Mouse (Mus musculus) erythroblast, adult 5-6 weeks (primary cell): Measurements from ENCODE around the gene Nck1. TPM values are rescaled to one million over a fixed set of nuclear protein-coding genes. Genes with fewer than 3 reads are reported as not detected.

Source experiments
- ATAC-seq: replicated peaks from 2 replicates; pipeline ENCODE4 v1.8.0; 2016; ENCODE audit warnings: moderate number of reproducible peaks, mild to moderate bottlenecking, moderate TSS enrichment, inconsistent platforms; ENCODE audit not compliant: poor library complexity, low FRiP score, severe bottlenecking
- total RNA-seq, 2 experiments: library from RNA; stranded (forward) in 1 of 2; stranded (reverse) in 1 of 2; fragments of 150-400 nt in 1 of 2; fragments of 200-764, 138-1000 nt in 1 of 2; gene quantifications; 2 replicates each; pipeline versions ENCODE4 v1.2.3 to v1.2.4; 2015 to 2017; ENCODE audit warnings: low replicate concordance in 2 of 2

Gene Nck1
- total RNA-seq, 2 experiments from 2014 or later: 5.2 to 9.5 TPM

- ATAC-seq: peak; percentile 5; the same call in 1 of the 2 replicates
Measured at GRCm38 (mm10) chr9:100544948-100545714, 803 bp downstream of the Nck1 start.

- ATAC-seq: no peak; the same call in 1 of the 2 replicates
Measured at GRCm38 (mm10) chr9:100535618-100536262, 10.2 kb downstream of the Nck1 start.

DNA sequence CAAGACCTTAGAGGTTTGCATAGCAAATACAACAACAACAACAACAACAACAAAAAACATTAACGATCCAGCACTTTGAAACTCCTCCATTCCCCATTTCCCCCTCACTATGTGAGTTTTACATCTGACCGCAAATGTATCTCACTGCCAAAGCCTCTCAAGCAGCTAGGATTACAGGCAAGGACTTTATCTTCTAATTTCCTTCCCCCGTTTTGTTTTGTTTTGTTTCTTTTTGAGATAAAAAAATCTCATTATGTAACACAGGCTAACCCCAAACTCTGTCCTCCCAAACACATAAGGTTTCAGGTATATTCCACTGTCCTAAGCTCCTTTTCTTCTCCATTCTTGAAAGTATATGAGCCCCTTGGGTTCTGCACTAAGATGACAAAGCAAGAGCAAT, 11.2 kb downstream of the Nck1 start:
- ATAC-seq: no peak

DNA sequence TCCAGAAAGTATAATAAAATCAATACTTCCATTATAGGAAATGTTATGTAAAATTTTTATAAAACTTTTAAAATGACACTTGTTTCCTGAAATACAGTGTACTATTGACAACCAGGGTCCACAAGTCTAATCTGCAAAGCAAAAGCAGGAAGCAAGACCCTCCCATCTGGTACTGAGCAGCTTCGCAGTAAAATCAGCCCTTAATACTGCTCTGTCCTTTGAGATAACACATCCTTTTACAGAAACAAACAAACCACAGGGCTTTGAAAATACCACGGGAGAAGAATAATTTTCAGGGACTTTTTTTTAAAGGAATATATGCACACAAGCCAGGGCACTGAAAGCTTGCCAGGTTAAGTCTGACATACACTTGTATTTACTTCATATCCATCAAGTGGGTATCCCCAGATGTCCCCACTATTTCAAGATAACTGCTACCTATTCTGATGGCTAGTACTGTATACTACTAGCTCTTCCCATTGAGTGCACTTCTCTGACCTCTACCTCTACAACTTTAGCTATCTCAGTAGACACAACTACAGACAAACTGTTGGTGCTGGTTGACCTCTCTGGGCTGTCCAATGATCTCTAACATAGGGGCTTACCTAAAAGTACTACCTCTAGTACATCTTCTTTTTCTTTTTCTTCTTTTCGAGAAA, 13.0 kb downstream of the Nck1 start:
- ATAC-seq: no peak

- no peak for ATAC-seq
Measured at GRCm38 (mm10) chr9:100531296-100531695, 14.6 kb downstream of the Nck1 start.

DNA sequence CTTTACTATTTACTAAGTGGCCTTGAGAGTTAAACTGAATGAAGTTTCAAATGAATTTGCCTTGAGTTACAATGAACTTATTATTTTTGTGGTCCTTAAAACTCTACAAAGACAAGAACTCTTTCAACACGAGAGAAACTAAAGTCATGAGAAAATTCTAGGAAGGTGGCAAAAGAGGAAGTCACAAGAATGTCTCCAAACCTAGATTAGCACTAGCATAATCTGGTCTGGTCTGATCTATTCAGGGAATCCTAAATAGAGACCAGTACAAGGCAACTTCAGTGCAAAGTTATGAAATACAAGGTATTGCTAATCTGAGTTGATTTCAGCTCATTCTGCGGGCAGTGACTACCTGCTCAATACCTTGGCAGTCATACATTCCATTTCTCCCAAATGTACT, 20.7 kb downstream of the Nck1 start:
- no peak for ATAC-seq

- no peak for ATAC-seq
Measured at GRCm38 (mm10) chr9:100522029-100522428, 23.9 kb downstream of the Nck1 start.

DNA sequence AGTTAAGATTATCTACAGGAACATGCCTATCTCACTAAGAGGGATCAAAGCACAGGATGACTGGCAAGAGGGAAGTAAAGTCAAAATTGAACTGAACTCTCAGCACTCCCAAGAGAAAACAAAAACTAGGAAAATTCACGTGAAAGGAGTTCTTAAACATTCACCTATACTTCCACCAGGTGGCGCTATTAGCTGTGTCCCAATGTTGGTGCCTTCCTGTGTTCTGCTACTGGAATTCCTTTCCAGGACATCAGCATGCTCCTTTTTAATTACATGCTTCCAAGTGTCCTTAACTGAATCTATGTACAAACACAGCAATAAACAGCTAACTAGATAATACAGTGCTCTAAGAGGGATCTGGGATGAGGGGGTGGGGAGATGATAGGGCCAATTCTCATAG, 25.3 kb downstream of the Nck1 start:
- peak; percentile 88 for ATAC-seq

GRCm38 (mm10) chr9:100520012-100520411, 25.9 kb downstream of the Nck1 start:
- no peak for ATAC-seq

DNA sequence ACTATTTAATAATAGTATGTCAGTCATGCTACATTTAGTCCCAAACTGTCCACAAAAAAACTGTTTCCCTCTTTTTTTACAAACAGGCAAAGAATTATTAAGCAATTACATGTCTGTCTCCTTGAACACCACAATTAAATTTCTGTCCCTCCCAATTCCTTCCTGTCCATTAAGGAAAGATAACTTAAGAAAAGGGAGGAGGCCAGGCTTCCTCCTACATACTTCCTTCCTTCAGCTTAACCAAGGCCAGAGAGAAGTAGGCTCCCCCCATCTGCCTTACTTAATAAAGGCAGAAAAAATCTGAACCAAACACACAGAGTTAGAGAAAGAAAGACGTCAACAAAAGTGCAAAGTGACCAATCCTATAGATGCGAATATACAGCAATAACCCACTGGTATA, 38.4 kb downstream of the Nck1 start:
- ATAC-seq: no peak

GRCm38 (mm10) chr9:100506652-100507051, 39.3 kb downstream of the Nck1 start:
- ATAC-seq: no peak

GRCm38 (mm10) chr9:100505498-100505897, 40.4 kb downstream of the Nck1 start:
- ATAC-seq: no peak

- ATAC-seq: no peak
Measured at GRCm38 (mm10) chr9:100493611-100494261, 52.2 kb downstream of the Nck1 start.

DNA sequence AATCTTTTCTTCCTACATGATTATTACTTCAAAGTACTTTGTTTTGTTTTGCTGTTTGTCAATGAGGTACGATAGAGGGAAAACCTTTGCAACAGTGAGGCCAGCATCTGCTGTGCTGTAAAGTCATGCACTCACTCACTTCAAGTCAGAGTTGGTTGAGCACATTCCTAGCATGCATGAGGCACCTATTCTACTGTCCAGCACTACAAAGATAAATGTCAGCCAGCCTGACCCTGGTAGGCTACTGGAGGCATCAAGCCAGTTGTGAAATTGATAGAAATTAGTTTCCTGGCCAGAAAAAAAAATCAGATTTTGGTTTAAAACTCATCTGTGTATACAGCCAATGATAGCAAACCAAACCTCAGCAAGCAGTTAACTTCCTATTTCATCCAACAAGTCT, 54.5 kb downstream of the Nck1 start:
- no peak for ATAC-seq

DNA sequence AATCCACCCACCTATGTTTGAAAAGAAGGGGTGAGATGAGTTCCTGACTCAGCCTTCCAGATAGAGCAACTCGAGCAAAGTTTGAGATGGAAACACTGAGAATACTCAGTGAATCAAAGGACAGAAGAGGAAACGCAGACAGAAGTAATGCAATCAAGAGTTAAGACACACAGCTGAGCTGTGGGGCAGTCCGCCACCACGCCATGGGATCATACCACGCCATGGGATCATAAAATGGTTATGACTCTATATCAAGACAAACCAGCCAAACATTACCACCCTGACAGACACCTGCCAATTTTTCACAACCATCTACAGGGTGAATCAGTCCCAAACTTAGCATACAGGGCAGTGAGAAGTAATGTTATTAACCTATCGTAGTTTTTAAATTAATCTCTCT, 57.0 kb downstream of the Nck1 start:
- ATAC-seq: no peak

DNA sequence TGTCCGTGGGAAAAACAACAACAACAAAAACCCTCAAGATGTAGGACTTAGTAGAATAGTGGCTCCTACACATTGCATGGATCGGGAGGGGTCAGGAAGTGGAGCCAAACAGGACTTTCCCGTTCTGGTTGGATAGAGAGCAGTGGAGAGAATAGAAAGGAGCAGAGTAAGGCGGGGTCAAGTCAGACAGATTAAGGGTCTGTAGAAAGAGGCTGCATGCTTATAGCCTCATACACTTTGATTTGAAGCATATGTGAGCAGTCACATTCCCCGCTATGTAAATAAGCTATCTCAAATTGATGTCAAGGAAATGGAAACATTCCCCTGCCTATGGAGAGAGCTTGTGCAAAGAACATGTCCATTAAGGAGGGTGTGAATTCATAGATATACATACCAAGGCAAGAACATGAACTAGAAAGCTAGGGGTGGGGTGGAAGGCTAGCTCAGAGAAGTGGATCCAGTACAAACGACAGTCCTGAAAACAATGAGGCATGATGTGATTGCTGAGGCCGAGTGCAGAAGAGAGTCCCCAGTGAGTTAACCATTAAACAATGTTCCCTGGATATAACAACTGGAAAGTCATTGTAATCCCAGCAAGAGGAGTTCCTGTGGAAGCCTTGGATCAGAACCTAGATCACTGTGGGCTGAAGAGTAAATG, 57.7 kb downstream of the Nck1 start:
- no peak for ATAC-seq

DNA sequence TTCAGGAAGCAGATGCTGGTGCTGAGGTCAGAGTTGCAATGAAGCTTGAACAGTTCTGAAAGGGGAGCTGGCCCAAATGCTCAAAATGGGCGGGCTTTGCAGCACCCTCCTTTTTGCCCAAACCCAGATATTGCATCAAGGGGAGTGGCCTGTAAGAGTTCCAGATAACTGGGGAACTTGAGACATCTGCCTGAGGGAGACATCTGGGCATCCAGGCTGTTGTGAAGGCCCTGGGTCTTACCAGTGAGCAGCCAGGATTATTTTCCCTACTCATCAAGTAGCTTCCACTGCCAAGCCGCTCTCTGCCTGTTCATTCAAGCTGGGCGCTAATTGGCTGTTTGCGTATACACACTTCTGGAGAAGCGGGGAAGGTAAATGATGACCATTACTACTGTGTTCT, 59.5 kb downstream of the Nck1 start, which contains the start of gene Il20rb:
Il20rb (minus strand) TSS at position 358 of the 400 bp plus-strand sequence.
- no peak for ATAC-seq

- ATAC-seq: no peak
Measured at GRCm38 (mm10) chr9:100483318-100483717, 62.6 kb downstream of the Nck1 start.

DNA sequence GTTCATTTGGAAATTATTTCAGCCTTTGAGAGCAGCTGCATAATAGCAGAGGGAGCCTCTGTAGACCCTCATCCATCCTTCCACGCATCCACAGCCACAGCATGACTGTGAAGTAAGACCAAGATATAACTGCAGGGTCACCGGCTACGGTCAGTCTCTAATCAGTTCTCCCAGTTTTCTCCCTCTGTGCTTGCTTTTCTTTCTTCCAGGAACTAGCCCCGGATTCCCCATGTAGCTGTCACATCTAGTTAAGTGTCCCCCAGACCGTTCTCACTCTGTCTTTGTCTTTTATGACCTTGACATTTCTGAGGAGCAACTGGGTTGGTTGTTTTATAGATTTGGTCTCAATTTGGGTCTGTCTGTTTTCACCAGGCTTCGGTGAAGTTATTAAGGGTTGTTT, 64.3 kb downstream of the Nck1 start:
- ATAC-seq: no peak

- no peak for ATAC-seq
Measured at GRCm38 (mm10) chr9:100474056-100474455, 71.9 kb downstream of the Nck1 start.
